Mouse (Mus musculus) cerebellum, adult (tissue): ENCODE measurements around the gene Pxdc1.

Experiments
- ATAC-seq: cut with Nextera tagmentation; 2 replicates; pipeline ENCODE4 v1.9.2; 2017; ENCODE audit warnings: mild to moderate bottlenecking, moderate library complexity, mixed read lengths; ENCODE audit not compliant: insufficient number of reproducible peaks, low FRiP score, low TSS enrichment

The Pxdc1 gene

GRCm38 (mm10) chr13:34602757-34603156 lies 50.5 kb downstream of the Pxdc1 start:
- ATAC-seq: no peak

GRCm38 (mm10) chr13:34596797-34597196 lies 56.5 kb downstream of the Pxdc1 start:
- ATAC-seq: no peak
